Mouse (Mus musculus) lung, postnatal 25 days (tissue): ENCODE measurements around the gene Fancc.
A peak's percentile ranks its signal among the peaks of the same experiment; 100 is the strongest.

Experiments used
- DNase-seq: peaks from one replicate; pipeline ENCODE4 v3.0.0; 2022; ENCODE audit warnings: low spot score

Gene Fancc

DNA sequence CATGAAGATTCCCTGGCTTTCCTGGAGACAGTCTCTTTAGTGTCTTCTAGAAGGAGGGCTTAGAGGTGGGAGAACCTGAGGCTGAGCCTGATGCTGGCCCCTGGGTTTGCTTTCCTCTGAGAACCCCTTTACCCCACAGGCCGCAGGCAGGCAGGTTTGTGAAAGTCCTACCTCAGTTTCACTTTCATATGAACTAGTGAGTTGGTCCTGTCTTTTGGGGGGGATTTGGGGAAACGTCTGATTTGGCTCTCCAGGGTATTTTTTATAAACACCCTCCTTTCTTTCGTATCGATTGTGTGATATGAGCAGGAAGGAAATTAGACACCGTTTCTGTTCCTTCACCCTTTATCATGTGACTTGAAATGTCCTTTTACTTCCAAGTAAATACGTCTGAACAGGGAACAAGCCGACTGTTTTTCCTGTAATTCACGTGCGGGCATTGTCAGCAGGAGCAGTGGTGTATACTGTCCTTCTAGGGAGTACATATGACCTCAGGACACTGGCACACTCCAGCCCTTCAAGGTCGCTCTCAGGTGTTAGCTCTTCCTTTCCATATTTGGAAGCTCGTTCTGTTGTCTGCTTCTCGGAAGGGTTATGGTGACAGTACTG, 250.6 kb downstream of the Fancc start:
- DNase-seq: no peak

GRCm38 (mm10) chr13:63245812-63246211, 251.3 kb downstream of the Fancc start:
- DNase-seq: no peak

DNA sequence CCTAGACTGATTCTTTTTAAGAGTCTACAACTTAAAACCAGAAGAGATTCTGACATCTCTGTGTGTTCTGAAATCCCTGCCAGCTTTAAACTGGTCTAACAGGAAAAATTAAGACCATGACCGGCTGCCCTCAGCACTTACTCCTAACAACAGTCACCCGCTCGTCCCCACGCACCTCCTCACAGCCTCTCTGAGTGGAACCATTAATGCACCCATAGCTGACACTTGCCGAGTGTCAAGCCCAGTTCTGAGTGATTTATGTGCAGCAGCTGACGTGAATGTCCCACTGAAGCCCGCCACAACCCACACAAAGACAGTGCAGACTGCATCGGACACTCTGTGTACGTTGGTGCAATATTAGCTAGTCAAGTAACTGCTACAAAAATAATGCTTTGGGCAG, 251.9 kb downstream of the Fancc start:
- no peak for DNase-seq

GRCm38 (mm10) chr13:63244425-63244824, 252.7 kb downstream of the Fancc start:
- no peak for DNase-seq

GRCm38 (mm10) chr13:63243586-63243985, 253.5 kb downstream of the Fancc start:
- no peak for DNase-seq

DNA sequence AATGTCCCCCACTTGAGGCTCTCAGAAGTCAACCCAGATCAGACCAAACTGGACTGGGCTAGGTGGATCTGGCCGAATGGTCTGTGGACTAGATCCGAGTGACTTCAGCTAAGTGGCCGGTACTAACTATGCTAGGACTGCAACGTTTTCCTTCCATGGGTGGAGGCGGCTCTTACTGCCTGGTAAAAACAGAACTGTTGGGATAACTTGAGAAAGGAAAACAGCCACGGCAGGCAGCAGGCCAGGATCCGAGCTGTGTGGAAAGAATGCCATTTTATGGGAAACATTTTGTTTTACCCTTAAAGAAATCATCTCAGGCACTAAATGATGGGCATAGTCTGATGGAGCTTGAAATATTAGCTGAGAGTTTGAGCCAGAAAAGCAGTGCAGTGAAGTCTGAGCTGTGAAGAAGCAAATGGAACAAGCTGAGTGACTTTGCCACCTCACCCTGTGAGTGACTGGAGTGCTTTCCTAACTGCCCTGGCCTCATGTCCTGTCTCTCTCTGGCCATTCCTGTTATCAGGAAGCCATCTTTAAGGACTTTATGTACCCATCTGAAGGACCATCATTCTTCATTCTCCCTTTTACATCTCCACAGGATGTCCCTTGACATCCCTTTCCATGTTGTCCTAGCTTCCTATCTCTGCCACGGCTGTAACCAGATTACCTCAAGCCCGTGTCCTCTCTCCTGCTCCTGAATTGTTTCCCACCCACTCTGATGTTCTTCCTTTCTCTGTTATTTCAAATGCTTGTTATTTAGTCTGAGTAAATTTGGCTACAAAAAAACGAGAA, 254.5 kb downstream of the Fancc start:
- peak; percentile 43 for DNase-seq

DNA sequence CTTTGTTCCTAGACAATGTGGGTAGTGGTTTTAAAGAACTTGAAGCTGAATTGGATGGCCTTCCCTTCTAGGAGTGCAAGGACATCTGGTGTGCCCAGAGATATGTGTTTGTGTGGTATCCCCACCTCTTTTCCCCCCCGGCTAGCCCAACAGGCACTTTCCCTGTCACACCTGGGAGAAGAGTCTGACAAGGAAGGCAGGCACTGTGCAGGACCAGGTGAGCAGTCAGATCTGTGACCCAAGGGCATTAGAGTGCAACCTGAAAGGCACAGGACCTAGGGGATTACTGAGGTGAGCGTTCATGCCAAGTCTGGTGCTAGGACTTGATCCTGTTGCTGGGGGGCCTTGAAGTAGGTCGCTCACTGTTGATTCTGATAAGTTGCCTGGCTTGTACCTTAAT, 255.4 kb downstream of the Fancc start:
- no peak for DNase-seq

GRCm38 (mm10) chr13:63240835-63241234, 256.2 kb downstream of the Fancc start:
- DNase-seq: peak; percentile 41

GRCm38 (mm10) chr13:63239877-63240671, 257.0 kb downstream of the Fancc start:
- peak; percentile 90 for DNase-seq

DNA sequence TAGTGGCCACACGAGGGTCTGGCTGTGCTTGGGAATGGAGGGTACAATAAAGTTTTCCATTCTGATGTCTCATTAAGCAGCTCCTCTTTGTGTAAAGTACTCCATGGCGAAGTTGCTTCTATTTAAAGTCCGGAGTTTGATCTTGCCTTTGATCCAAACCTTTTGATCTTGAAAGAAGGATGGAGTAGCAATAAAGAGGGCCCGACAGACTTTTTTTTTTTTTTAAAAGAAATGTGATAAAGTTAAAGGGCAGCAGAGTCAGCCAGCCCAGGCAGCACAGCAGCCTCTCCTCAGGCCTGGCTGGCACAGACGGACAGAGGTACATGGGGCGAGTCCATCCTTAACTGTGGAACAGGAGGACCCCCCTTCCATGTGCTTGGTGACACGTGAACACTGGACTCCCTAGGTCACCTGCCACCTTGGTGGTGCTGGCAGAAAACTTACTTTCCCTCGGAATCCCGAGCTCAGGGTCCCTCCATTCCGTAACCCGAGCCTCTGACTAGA, 257.7 kb downstream of the Fancc start:
- DNase-seq: no peak

GRCm38 (mm10) chr13:63238045-63238444, 259.0 kb downstream of the Fancc start:
- DNase-seq: no peak

- no peak for DNase-seq
Measured at GRCm38 (mm10) chr13:63236159-63236893, 260.8 kb downstream of the Fancc start.

- no peak for DNase-seq
Measured at GRCm38 (mm10) chr13:63235551-63235950, 261.5 kb downstream of the Fancc start.
